Mouse (Mus musculus): ENCODE measurements at regions not wholly inside any gene's neighbourhood (a gene's known extent, or its start where the extent isn't known, plus 50 kb on each side); places are given as distances from the start of the nearest gene placed in this dataset.

DNA sequence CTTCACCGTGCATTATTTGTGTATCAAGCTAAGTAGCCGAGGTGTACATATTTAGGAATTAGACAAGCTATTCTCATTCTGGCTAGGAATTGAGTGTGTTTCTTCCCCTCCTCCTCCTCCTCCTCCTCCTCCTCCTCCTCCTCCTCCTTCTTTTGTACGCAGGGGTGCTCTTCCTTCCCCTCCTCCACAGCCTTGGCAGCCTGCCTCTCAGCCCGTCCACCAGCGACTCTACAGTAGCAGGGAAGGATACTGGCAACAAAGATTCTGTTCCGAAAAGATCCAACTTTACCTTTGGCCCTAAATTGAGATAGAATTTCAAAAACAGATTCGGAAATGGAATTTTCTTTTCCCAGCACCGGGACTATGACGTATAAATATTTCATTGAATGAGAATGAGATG lies 253.0 kb downstream of the Nup35 start:
- no peak for TF ChIP-seq HCFC1 (IDR thresholded peaks at IDR 0.05; ENCODE audit: borderline replicate concordance, insufficient read depth, low read length)
- no peak for TF ChIP-seq ZC3H11A (IDR thresholded peaks at IDR 0.05; ENCODE audit: borderline replicate concordance, low read depth, low read length)
- no peak for TF ChIP-seq MAFK (IDR thresholded peaks at IDR 0.05; ENCODE audit: insufficient read depth, low read depth, low read length)
- TF ChIP-seq ZNF384 (IDR thresholded peaks at IDR 0.05; ENCODE audit: low read depth, low read length), result no peak
- no peak overlapping the region for H3K27ac ChIP-seq (ENCODE audit: insufficient read depth, low read depth, low read length, poor library complexity, severe bottlenecking)
- H3K4me3 ChIP-seq (ENCODE audit: insufficient read depth in 1 of 2, low read depth in 1 of 2, low read length in 2 of 2, poor library complexity in 1 of 2, severe bottlenecking in 1 of 2), result no peak overlapping the region
- no peak for DNase-seq (ENCODE audit: low read depth, low spot score)
- no peaks in the 10 kb centered on the region for H3K4me1 ChIP-seq (ENCODE audit: control insufficient read depth in 2 of 2, insufficient read depth in 2 of 2, low read length in 2 of 2, poor library complexity in 1 of 2)
- in situ Hi-C loops (cut with MboI; ENCODE audit: low sequenced_read_pairs in 2 of 2, unreplicated experiment in 2 of 2), result no loop called here
- H3K36me3 ChIP-seq (ENCODE audit: control insufficient read depth, insufficient read depth, low read length, poor library complexity, severe bottlenecking), result no peaks in the 10 kb centered on the region
- no peaks in the 10 kb centered on the region for H3K9me3 ChIP-seq (ENCODE audit: control insufficient read depth, insufficient read depth, low read depth, low read length)
- no peak overlapping the region for H3K9ac ChIP-seq (ENCODE audit: insufficient read depth, low read depth, low read length, poor library complexity, severe bottlenecking)

DNA sequence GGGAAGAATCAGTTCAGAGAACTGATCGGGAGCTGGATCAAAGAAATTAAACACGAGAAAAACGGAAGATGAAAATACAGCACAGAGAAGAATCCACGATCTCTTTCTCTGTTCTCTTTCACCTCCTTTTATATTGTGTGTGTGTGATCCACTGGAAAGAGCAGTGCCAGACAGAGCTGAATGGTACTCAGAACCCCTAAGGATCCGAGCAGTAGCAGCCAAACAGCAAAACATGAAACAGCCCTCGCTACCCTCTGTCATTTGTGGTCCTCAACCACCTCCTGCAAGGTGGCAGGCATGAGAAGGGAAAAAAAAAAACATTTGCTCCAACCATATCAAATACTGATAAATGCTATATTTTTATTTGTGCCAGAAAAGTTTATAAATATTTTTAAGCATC lies 253.4 kb downstream of the Nup35 start:
- Histone ChIP-seq H3K27ac (ENCODE audit: insufficient read depth, low read depth, low read length, poor library complexity, severe bottlenecking) (no peak overlapping the region), H3K4me3 (ENCODE audit: insufficient read depth in 1 of 2, low read depth in 1 of 2, low read length in 2 of 2, poor library complexity in 1 of 2, severe bottlenecking in 1 of 2) (no peak overlapping the region), H3K9me3 (ENCODE audit: control insufficient read depth, insufficient read depth, low read depth, low read length) (no peaks in the 10 kb centered on the region), H3K36me3 (ENCODE audit: control insufficient read depth, insufficient read depth, low read length, poor library complexity, severe bottlenecking) (no peaks in the 10 kb centered on the region), H3K9ac (ENCODE audit: insufficient read depth, low read depth, low read length, poor library complexity, severe bottlenecking) (no peak overlapping the region), H3K4me1 (ENCODE audit: control insufficient read depth in 2 of 2, insufficient read depth in 2 of 2, low read length in 2 of 2, poor library complexity in 1 of 2) (no peaks in the 10 kb centered on the region)
- TF ChIP-seq MAFK (IDR thresholded peaks at IDR 0.05; ENCODE audit: insufficient read depth, low read depth, low read length) (no peak), CHD2 (IDR thresholded peaks at IDR 0.05; ENCODE audit: low read depth, low read length) (no peak), HCFC1 (IDR thresholded peaks at IDR 0.05; ENCODE audit: borderline replicate concordance, insufficient read depth, low read length) (no peak), ZNF384 (IDR thresholded peaks at IDR 0.05; ENCODE audit: low read depth, low read length) (no peak), ZC3H11A (IDR thresholded peaks at IDR 0.05; ENCODE audit: borderline replicate concordance, low read depth, low read length) (no peak)
- no peak for DNase-seq (ENCODE audit: low read depth, low spot score)
- in situ Hi-C loops (cut with MboI; ENCODE audit: low sequenced_read_pairs in 2 of 2, unreplicated experiment in 2 of 2), result no loop called here

DNA sequence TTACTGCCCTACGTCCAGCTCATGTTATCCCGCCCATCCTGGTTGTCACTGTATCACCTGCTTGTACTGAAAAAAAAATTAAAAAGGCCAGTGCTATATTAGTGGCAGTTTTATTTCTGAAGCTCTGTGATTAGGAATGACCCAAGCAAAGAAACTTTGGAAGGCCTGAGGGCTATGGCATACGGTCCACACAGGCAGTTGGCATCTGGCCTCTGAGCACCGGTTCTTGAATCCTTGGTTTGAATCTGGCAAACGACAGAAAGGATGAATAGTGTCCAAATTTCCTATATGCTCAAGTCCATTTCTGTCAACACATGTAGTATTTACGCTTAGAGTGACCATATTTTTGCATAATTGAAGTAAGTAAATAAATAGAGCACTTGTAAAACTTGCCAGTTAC lies 254.3 kb downstream of the Nup35 start:
- no peak for DNase-seq (ENCODE audit: low read depth, low spot score)
- Histone ChIP-seq H3K4me3 (ENCODE audit: insufficient read depth in 1 of 2, low read depth in 1 of 2, low read length in 2 of 2, poor library complexity in 1 of 2, severe bottlenecking in 1 of 2) (no peak overlapping the region), H3K36me3 (ENCODE audit: control insufficient read depth, insufficient read depth, low read length, poor library complexity, severe bottlenecking) (no peaks in the 10 kb centered on the region), H3K9ac (ENCODE audit: insufficient read depth, low read depth, low read length, poor library complexity, severe bottlenecking) (no peak overlapping the region), H3K9me3 (ENCODE audit: control insufficient read depth, insufficient read depth, low read depth, low read length) (no peaks in the 10 kb centered on the region), H3K27ac (ENCODE audit: insufficient read depth, low read depth, low read length, poor library complexity, severe bottlenecking) (no peak overlapping the region), H3K4me1 (ENCODE audit: control insufficient read depth in 2 of 2, insufficient read depth in 2 of 2, low read length in 2 of 2, poor library complexity in 1 of 2) (no peaks in the 10 kb centered on the region)
- in situ Hi-C loops (cut with MboI; ENCODE audit: low sequenced_read_pairs in 2 of 2, unreplicated experiment in 2 of 2), result no loop called here
- TF ChIP-seq CHD2 (IDR thresholded peaks at IDR 0.05; ENCODE audit: low read depth, low read length), result no peak
- no peak for TF ChIP-seq MAFK (IDR thresholded peaks at IDR 0.05; ENCODE audit: insufficient read depth, low read depth, low read length)
- no peak for TF ChIP-seq ZC3H11A (IDR thresholded peaks at IDR 0.05; ENCODE audit: borderline replicate concordance, low read depth, low read length)
- TF ChIP-seq ZNF384 (IDR thresholded peaks at IDR 0.05; ENCODE audit: low read depth, low read length), result no peak
- no peak for TF ChIP-seq HCFC1 (IDR thresholded peaks at IDR 0.05; ENCODE audit: borderline replicate concordance, insufficient read depth, low read length)

DNA sequence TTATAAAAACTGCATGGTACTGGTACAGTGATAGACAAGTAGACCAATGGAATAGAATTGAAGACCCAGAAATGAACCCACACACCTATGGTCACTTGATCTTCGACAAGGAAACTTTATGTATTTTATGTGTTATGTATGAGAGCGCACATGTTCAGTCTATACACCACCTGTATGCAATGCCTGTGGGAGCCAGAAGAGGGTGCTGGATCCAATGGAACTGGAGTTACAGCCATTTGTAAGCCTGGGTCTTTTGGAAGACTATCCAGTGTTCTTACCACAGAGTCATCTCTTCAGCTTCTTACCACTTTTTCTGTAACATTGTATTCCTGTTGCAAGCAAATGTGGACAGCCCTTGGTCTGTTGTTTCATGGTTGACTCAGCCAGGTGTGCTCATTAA lies 261.4 kb downstream of the Nup35 start:
- DNase-seq (ENCODE audit: low read depth, low spot score), result peak; percentile 24
- in situ Hi-C loops (cut with MboI; ENCODE audit: low sequenced_read_pairs in 2 of 2, unreplicated experiment in 2 of 2), result no loop called here

DNA sequence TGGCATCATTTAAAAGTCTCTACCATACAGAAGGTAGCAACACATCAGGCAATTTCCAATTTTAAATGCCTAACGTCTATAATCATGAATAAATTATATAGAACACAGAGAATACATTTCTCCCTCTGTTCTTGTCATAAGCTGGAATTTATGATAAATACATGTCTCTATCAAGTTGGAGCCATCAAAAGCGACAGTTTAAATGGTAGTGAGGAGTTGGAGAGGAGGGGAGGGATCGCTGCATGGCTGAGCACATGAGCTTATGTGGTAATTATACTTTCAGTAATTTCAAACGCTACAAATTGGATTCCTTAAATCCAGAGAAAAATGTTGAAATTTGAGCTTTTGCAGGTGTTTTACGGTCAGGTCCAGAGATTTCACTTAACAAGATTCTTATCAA lies 267.2 kb downstream of the Nup35 start:
- in situ Hi-C loops (cut with MboI; ENCODE audit: low sequenced_read_pairs in 2 of 2, unreplicated experiment in 2 of 2), result no loop called here
- no peaks in the 10 kb centered on the region for H3K9me3 ChIP-seq (ENCODE audit: control insufficient read depth, insufficient read depth, low read depth, low read length)
- no peak overlapping the region for H3K27ac ChIP-seq (ENCODE audit: insufficient read depth, low read depth, low read length, poor library complexity, severe bottlenecking)
- DNase-seq (ENCODE audit: low read depth, low spot score), result no peak
- no peaks in the 10 kb centered on the region for H3K36me3 ChIP-seq (ENCODE audit: control insufficient read depth, insufficient read depth, low read length, poor library complexity, severe bottlenecking)
- H3K9ac ChIP-seq (ENCODE audit: insufficient read depth, low read depth, low read length, poor library complexity, severe bottlenecking), result no peak overlapping the region
- H3K4me3 ChIP-seq (ENCODE audit: insufficient read depth in 1 of 2, low read depth in 1 of 2, low read length in 2 of 2, poor library complexity in 1 of 2, severe bottlenecking in 1 of 2), result no peak overlapping the region
- no peaks in the 10 kb centered on the region for H3K4me1 ChIP-seq (ENCODE audit: control insufficient read depth in 2 of 2, insufficient read depth in 2 of 2, low read length in 2 of 2, poor library complexity in 1 of 2)
- TF ChIP-seq HCFC1 (IDR thresholded peaks at IDR 0.05; ENCODE audit: borderline replicate concordance, insufficient read depth, low read length) (no peak), MAFK (IDR thresholded peaks at IDR 0.05; ENCODE audit: insufficient read depth, low read depth, low read length) (no peak), CHD2 (IDR thresholded peaks at IDR 0.05; ENCODE audit: low read depth, low read length) (no peak), ZC3H11A (IDR thresholded peaks at IDR 0.05; ENCODE audit: borderline replicate concordance, low read depth, low read length) (no peak), ZNF384 (IDR thresholded peaks at IDR 0.05; ENCODE audit: low read depth, low read length) (no peak)

More for the DNA sequence above, 261.4 kb downstream of the Nup35 start:
- no peak overlapping the region for H3K4me3 ChIP-seq (ENCODE audit: insufficient read depth in 1 of 2, low read depth in 1 of 2, low read length in 2 of 2, poor library complexity in 1 of 2, severe bottlenecking in 1 of 2)
- TF ChIP-seq ZC3H11A (IDR thresholded peaks at IDR 0.05; ENCODE audit: borderline replicate concordance, low read depth, low read length), result peak; percentile 43; the same call in 1 of the 2 replicates
- no peak for TF ChIP-seq ZNF384 (IDR thresholded peaks at IDR 0.05; ENCODE audit: low read depth, low read length)
- no peak for TF ChIP-seq HCFC1 (IDR thresholded peaks at IDR 0.05; ENCODE audit: borderline replicate concordance, insufficient read depth, low read length)
- no peak for TF ChIP-seq CHD2 (IDR thresholded peaks at IDR 0.05; ENCODE audit: low read depth, low read length)
- no peak for TF ChIP-seq MAFK (IDR thresholded peaks at IDR 0.05; ENCODE audit: insufficient read depth, low read depth, low read length)
- H3K4me1 ChIP-seq (ENCODE audit: control insufficient read depth in 2 of 2, insufficient read depth in 2 of 2, low read length in 2 of 2, poor library complexity in 1 of 2), result no peaks in the 10 kb centered on the region
- H3K9ac ChIP-seq (ENCODE audit: insufficient read depth, low read depth, low read length, poor library complexity, severe bottlenecking), result no peak overlapping the region
- no peaks in the 10 kb centered on the region for H3K36me3 ChIP-seq (ENCODE audit: control insufficient read depth, insufficient read depth, low read length, poor library complexity, severe bottlenecking)
- H3K9me3 ChIP-seq (ENCODE audit: control insufficient read depth, insufficient read depth, low read depth, low read length), result no peaks in the 10 kb centered on the region
- no peak overlapping the region for H3K27ac ChIP-seq (ENCODE audit: insufficient read depth, low read depth, low read length, poor library complexity, severe bottlenecking)

All from ES-E14 (cell line).